Mouse (Mus musculus): ENCODE data around the gene Hspbap1. TPM values are rescaled to one million over a fixed set of nuclear protein-coding genes. Genes with fewer than 3 reads are reported as not detected.

The Hspbap1 gene
- polyA plus RNA-seq (2014; fragmentation: Nextera tagmentation; extraction: Ambion mirVana), result 19.9 and 20.0 TPM in 2 replicates

DNA sequence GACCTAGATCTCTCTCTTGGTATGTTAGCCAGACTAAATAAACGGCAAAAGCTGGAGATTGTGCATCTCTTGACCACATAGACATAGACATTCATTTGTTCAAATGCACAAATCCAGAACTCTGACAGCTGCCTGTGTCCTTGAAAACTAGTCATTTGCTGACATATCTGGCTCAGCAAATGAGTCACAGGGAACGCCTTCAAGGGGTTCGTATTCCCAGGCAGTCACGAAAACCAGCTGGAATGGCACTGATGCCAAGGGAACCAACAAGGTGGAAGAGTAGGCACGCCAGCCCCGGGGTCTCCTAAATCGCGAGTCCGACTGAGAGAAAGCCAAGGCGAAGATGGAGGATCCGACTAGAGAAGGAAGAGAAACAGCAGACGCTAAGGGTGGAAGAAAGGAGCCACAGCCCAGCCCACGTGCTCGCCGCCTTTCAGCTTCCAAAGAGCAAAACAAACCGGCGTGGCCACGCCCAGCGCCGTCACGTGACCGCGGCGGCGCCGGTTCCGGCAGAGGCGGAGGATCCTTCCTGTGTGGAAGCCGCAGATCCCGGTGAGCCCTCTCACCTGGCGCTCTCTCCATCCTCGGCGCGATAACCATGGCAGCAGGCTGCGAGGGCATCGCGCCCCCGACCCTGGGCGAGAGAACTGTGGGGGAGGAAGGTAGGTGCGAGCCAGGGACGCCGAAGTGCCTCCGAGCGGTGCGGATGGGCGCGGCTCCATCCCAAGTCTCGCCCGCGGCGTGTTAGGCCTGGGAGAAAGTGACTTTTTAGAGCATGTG lies at the start of gene Hspbap1:
Hspbap1 (plus strand) TSS at position 498 of the 780 bp plus-strand sequence.
- Histone ChIP-seq H3K9me3 (ENCODE audit: control insufficient read depth, low read length) (no peaks in the 10 kb centered on the region), H3K9ac (ENCODE audit: low read length) (peak within 1 kb of the TSS; percentile 74), H3K4me3 (ENCODE audit: low read depth, low read length) (peak within 1 kb of the TSS; percentile 89), H3K27me3 (replicated peaks; ENCODE audit: control insufficient read depth, insufficient read depth, low read length) (no peaks in the 10 kb centered on the region), H3K36me3 (ENCODE audit: control insufficient read depth, insufficient read depth, low read length) (no peaks in the 10 kb centered on the region), H3K27ac (ENCODE audit: low read depth) (peak within 1 kb of the TSS; percentile 64), H3K4me1 (replicated peaks; ENCODE audit: control insufficient read depth, insufficient read depth, low read length) (peaks cover 11% of the 10 kb centered on the region), H3K4me2 (ENCODE audit: low read length) (peak within 1 kb of the TSS; percentile 63)
- under 1% methylated on average over 51 of the region's 51 CpGs for WGBS
- ATAC-seq (replicated peaks; ENCODE audit: low FRiP score, low TSS enrichment, low read depth) (peak; percentile 85), DNase-seq (ENCODE audit: low spot score) (peak; percentile 94)

DNA sequence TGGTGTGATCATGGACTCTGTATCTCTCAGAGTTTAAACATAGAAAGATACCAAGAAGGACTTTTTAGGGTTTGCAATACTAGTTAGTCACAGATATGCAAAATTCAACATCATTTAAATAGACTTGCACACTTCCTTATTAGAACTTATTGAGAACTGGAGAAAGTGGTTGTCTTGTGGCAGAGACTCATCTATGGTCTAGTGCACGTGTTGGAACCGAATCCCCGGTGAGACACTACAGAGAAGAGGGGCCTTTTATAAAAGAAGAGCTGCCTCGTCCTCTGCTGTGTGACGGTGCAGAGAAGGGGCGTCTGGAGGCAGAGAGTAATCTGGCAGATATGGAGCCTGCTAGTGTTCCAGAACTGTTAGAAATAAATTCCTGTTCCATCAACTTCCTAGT lies 45.6 kb upstream of the Hspbap1 start:
- WGBS, result 86% methylated on average over 6 of the region's 6 CpGs
- Histone ChIP-seq H3K4me1 (replicated peaks; ENCODE audit: control insufficient read depth, insufficient read depth, low read length) (no peaks in the 10 kb centered on the region), H3K9me3 (ENCODE audit: control insufficient read depth, low read length) (no peaks in the 10 kb centered on the region), H3K4me2 (ENCODE audit: low read length) (no peak overlapping the region), H3K27me3 (replicated peaks; ENCODE audit: control insufficient read depth, insufficient read depth, low read length) (no peaks in the 10 kb centered on the region), H3K27ac (ENCODE audit: low read depth) (no peak overlapping the region), H3K4me3 (ENCODE audit: low read depth, low read length) (no peak overlapping the region), H3K36me3 (ENCODE audit: control insufficient read depth, insufficient read depth, low read length) (0 out of 2 replicates have a peak, but pooled peaks cover 4% of the 10 kb centered on the region), H3K9ac (ENCODE audit: low read length) (no peak overlapping the region)
- DNase-seq (ENCODE audit: low spot score) (no peak), ATAC-seq (replicated peaks; ENCODE audit: low FRiP score, low TSS enrichment, low read depth) (no peak)

DNA sequence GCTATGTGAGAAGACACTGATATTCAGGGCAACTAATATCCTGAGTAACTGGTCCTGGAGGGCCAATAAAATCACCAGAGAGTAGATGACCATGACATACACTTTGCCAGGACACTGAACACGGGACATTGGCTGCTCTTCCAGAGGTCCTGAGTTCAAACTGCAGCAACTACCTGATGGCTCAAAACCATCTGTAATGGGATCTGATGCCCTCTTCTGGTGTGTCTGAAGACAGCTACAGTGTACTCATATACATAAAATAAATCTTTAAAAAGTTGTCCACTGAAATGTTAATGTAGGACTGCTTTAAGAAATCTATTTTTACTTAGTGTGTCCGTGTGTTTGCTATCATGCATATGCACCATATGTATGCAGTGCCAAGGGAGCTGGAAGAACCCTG lies 43.6 kb upstream of the Hspbap1 start:
- DNase-seq (ENCODE audit: low spot score), result no peak
- no peaks in the 10 kb centered on the region for H3K4me1 ChIP-seq (replicated peaks; ENCODE audit: control insufficient read depth, insufficient read depth, low read length)
- H3K9me3 ChIP-seq (ENCODE audit: control insufficient read depth, low read length), result no peaks in the 10 kb centered on the region
- H3K36me3 ChIP-seq (ENCODE audit: control insufficient read depth, insufficient read depth, low read length), result 0 out of 2 replicates have a peak, but pooled peaks cover 7% of the 10 kb centered on the region
- 83% methylated on average over 2 of the region's 2 CpGs for WGBS
- no peak overlapping the region for H3K4me2 ChIP-seq (ENCODE audit: low read length)
- H3K9ac ChIP-seq (ENCODE audit: low read length), result no peak overlapping the region
- no peak overlapping the region for H3K27ac ChIP-seq (ENCODE audit: low read depth)
- no peak overlapping the region for H3K4me3 ChIP-seq (ENCODE audit: low read depth, low read length)
- ATAC-seq (replicated peaks; ENCODE audit: low FRiP score, low TSS enrichment, low read depth), result no peak
- no peaks in the 10 kb centered on the region for H3K27me3 ChIP-seq (replicated peaks; ENCODE audit: control insufficient read depth, insufficient read depth, low read length)

DNA sequence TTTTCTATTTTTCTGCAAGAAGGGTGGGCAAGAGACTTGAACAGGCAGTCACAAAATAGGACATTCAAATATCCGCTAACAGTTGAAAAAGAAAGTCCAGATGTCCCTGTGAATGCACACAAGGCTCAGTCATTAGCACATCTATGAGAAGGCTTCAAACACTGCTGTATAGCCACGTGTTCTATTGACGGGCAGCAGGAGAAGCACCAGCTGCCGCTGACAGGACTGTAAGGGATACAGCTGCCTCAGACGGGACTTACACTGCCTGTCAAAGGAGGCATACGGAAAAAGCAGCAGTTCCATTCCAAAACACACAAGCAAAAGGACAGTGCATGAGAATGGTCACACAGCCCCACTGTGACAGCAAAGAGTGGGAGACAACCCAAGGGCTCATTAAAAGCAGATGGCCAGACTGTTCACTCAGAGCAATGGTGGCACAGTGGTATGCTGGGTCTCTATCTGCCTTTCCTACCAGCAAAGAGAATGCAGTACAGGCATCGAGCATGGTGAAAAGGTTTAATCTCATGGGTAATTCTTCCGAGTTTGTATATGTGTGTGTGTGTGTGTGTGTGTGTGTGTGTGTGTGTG lies 40.9 kb upstream of the Hspbap1 start:
- Histone ChIP-seq H3K4me1 (replicated peaks; ENCODE audit: control insufficient read depth, insufficient read depth, low read length) (no peaks in the 10 kb centered on the region), H3K9me3 (ENCODE audit: control insufficient read depth, low read length) (no peaks in the 10 kb centered on the region), H3K4me2 (ENCODE audit: low read length) (no peak overlapping the region), H3K4me3 (ENCODE audit: low read depth, low read length) (no peak overlapping the region), H3K27ac (ENCODE audit: low read depth) (no peak overlapping the region), H3K36me3 (ENCODE audit: control insufficient read depth, insufficient read depth, low read length) (peaks cover 4% of the 10 kb centered on the region; the same call in 1 of the 2 replicates), H3K27me3 (replicated peaks; ENCODE audit: control insufficient read depth, insufficient read depth, low read length) (no peaks in the 10 kb centered on the region), H3K9ac (ENCODE audit: low read length) (no peak overlapping the region)
- DNase-seq (ENCODE audit: low spot score) (no peak), ATAC-seq (replicated peaks; ENCODE audit: low FRiP score, low TSS enrichment, low read depth) (no peak)
- 61% methylated on average over 8 of the region's 8 CpGs for whole genome bisulfite sequencing

DNA sequence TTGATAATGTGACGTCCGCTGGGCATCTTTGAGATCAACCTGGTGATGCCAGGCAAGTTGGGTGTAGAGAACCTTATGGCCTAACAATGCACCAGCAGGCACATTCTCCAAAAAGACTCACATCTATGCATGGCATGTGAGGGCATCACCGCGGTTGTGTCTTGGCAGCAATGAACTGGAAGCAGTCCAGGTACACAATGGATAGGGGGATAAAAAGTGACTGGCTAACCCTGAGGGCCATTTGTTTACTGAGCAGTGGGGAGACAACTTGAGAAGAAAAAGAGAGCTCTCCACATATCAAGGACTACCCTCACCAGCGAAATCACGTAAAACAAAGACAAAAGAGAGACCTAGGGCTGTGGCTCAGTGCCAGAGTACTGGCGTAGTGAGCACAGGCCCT lies 38.1 kb upstream of the Hspbap1 start:
- no peak for ATAC-seq (replicated peaks; ENCODE audit: low FRiP score, low TSS enrichment, low read depth)
- no peak for DNase-seq (ENCODE audit: low spot score)
- Histone ChIP-seq H3K4me1 (replicated peaks; ENCODE audit: control insufficient read depth, insufficient read depth, low read length) (no peaks in the 10 kb centered on the region), H3K36me3 (ENCODE audit: control insufficient read depth, insufficient read depth, low read length) (peaks cover 4% of the 10 kb centered on the region; the same call in 1 of the 2 replicates), H3K4me2 (ENCODE audit: low read length) (no peak overlapping the region), H3K27me3 (replicated peaks; ENCODE audit: control insufficient read depth, insufficient read depth, low read length) (no peaks in the 10 kb centered on the region), H3K4me3 (ENCODE audit: low read depth, low read length) (no peak overlapping the region), H3K9me3 (ENCODE audit: control insufficient read depth, low read length) (no peaks in the 10 kb centered on the region), H3K9ac (ENCODE audit: low read length) (no peak overlapping the region), H3K27ac (ENCODE audit: low read depth) (no peak overlapping the region)
- 92% methylated on average over 7 of the region's 7 CpGs for WGBS

DNA sequence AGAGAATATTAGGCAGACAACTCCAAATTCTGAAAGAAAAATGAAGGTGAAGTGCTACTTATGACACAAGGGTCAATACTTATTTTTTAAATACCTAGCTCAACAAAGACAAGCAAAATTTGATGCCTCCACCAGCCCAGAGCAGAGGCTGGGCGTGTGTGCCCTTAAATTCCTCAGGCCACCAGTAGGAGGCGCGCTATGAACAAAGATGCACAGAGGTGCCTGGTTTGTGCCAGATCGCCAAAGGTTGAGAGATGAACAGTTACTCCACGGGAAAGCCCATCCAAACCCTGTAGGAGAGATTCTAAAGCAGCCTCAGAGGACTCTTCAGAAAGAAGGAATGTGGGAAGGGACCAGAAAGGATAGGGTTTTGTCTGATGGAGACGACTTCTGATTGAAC lies 36.1 kb upstream of the Hspbap1 start:
- ATAC-seq (replicated peaks; ENCODE audit: low FRiP score, low TSS enrichment, low read depth) (peak; percentile 78; the same call in 1 of the 2 replicates), DNase-seq (ENCODE audit: low spot score) (peak; percentile 86)
- Histone ChIP-seq H3K4me2 (ENCODE audit: low read length) (no peak overlapping the region), H3K36me3 (ENCODE audit: control insufficient read depth, insufficient read depth, low read length) (peaks cover 4% of the 10 kb centered on the region; the same call in 1 of the 2 replicates), H3K9ac (ENCODE audit: low read length) (no peak overlapping the region), H3K4me3 (ENCODE audit: low read depth, low read length) (no peak overlapping the region), H3K27ac (ENCODE audit: low read depth) (no peak overlapping the region), H3K4me1 (replicated peaks; ENCODE audit: control insufficient read depth, insufficient read depth, low read length) (no peaks in the 10 kb centered on the region), H3K27me3 (replicated peaks; ENCODE audit: control insufficient read depth, insufficient read depth, low read length) (no peaks in the 10 kb centered on the region), H3K9me3 (ENCODE audit: control insufficient read depth, low read length) (no peaks in the 10 kb centered on the region)
- WGBS, result 16% methylated on average over 6 of the region's 6 CpGs

DNA sequence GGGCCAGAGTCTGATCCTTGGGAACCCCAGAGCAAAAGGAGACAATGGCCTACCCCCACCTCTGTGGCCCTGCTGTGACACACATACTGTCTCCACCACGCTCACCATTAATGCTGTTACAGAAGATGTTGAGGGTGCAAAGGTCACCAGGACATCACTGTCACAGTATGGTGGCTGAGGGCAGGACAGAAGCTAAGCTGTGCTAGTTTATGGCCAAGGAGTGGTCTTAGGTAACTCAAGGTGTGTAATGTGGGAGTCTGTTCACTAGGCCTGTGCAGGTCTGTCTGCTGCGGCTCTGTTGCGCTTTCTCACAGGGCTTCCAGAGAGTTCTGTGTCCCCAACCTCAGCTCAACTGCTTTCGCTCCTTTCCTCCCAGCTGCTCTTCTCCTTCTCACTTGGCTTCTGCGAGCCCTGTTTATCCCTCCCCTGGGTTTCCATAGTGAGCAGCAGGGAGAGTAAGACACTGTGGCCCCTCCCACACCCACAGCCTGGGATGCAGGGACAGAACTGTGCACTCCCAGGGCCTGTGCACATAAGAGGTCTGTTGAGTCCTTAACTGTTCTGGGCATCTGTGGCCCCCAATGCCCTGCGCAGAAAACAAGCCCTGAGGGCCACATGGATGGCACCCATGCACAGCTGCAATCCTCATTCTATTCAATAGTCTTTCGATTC lies 31.9 kb upstream of the Hspbap1 start:
- Histone ChIP-seq H3K9me3 (ENCODE audit: control insufficient read depth, low read length) (no peaks in the 10 kb centered on the region), H3K4me2 (ENCODE audit: low read length) (no peak overlapping the region), H3K27me3 (replicated peaks; ENCODE audit: control insufficient read depth, insufficient read depth, low read length) (no peaks in the 10 kb centered on the region), H3K9ac (ENCODE audit: low read length) (no peak overlapping the region), H3K4me1 (replicated peaks; ENCODE audit: control insufficient read depth, insufficient read depth, low read length) (no peaks in the 10 kb centered on the region), H3K4me3 (ENCODE audit: low read depth, low read length) (no peak overlapping the region), H3K36me3 (ENCODE audit: control insufficient read depth, insufficient read depth, low read length) (no peaks in the 10 kb centered on the region), H3K27ac (ENCODE audit: low read depth) (no peak overlapping the region)
- ATAC-seq (replicated peaks; ENCODE audit: low FRiP score, low TSS enrichment, low read depth) (0 out of 2 replicates have a peak, but pooled peaks have one; percentile 66), DNase-seq (ENCODE audit: low spot score) (no peak)
- 68% methylated on average over 7 of the region's 7 CpGs for WGBS

DNA sequence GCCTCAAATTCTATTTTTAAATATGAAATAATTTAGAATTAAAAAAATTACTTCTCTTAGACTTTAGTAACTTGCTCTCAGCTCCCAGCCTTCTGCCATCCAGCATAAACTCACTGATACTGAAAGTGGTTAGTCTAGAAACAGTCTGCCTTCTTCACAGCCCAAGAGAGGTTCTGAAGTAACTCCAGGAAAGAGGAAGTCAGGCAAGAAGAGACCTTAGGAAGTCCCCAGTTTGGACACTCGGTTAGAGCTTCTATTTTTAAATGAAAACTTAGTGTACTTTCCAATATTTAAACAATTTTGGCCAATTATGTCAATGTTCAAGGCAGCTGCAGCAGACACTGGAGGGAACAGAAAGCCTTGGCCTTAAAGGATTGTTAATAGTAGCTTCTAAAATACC lies 30.6 kb upstream of the Hspbap1 start:
- DNase-seq (ENCODE audit: low spot score) (no peak), ATAC-seq (replicated peaks; ENCODE audit: low FRiP score, low TSS enrichment, low read depth) (no peak)
- H3K9me3 ChIP-seq (ENCODE audit: control insufficient read depth, low read length), result no peaks in the 10 kb centered on the region
- H3K27me3 ChIP-seq (replicated peaks; ENCODE audit: control insufficient read depth, insufficient read depth, low read length), result no peaks in the 10 kb centered on the region
- no peaks in the 10 kb centered on the region for H3K36me3 ChIP-seq (ENCODE audit: control insufficient read depth, insufficient read depth, low read length)
- no peak overlapping the region for H3K4me2 ChIP-seq (ENCODE audit: low read length)
- no peaks in the 10 kb centered on the region for H3K4me1 ChIP-seq (replicated peaks; ENCODE audit: control insufficient read depth, insufficient read depth, low read length)
- H3K9ac ChIP-seq (ENCODE audit: low read length), result no peak overlapping the region
- 42% methylated on average over 1 of the region's 1 CpGs for WGBS
- H3K27ac ChIP-seq (ENCODE audit: low read depth), result no peak overlapping the region
- no peak overlapping the region for H3K4me3 ChIP-seq (ENCODE audit: low read depth, low read length)
